Mouse (Mus musculus) CH12.LX (cell line): ENCODE measurements around the gene Ift20. TPM values are rescaled to one million over a fixed set of nuclear protein-coding genes. Genes with fewer than 3 reads are reported as not detected.

Experiments
- DNase-seq: peaks from one replicate; pipeline ENCODE4 v3.0.0-alpha.2; 2013; ENCODE audit errors: extremely low read depth
- H3K27ac ChIP-seq: 2 replicates; pipeline ENCODE4 v1.5.1; 2012; ENCODE audit warnings: low read depth, mild to moderate bottlenecking, control low read depth, moderate library complexity; ENCODE audit not compliant: insufficient read depth
- H3K27me3 ChIP-seq: replicated peaks from 2 replicates; pipeline ENCODE3; 2012; ENCODE audit warnings: inconsistent platforms
- H3K36me3 ChIP-seq, 2 experiments: replicated peaks in 1 of 2; 2 replicates each; pipeline versions ENCODE3 to v1.6.1; 2012; ENCODE audit warnings: inconsistent platforms in 1 of 2, low read length in 1 of 2, mild to moderate bottlenecking in 1 of 2, mixed read lengths in 1 of 2, moderate library complexity in 1 of 2; ENCODE audit not compliant: control insufficient read depth in 1 of 2, insufficient read depth in 1 of 2
- H3K4me1 ChIP-seq, 2 experiments: 2 replicates each; pipeline ENCODE4 v1.6.1; 2012; ENCODE audit warnings: inconsistent platforms in 1 of 2, moderate library complexity in 1 of 2; ENCODE audit not compliant: insufficient read depth in 2 of 2, control insufficient read depth in 1 of 2
- H3K4me2 ChIP-seq: 2 replicates; pipeline ENCODE4 v1.6.1; 2012; ENCODE audit warnings: low read depth, mild to moderate bottlenecking, control low read depth; ENCODE audit not compliant: poor library complexity, insufficient read depth, severe bottlenecking
- H3K4me3 ChIP-seq, 3 experiments: fragments of 150-350 bp in 1 of 3; sonication (generic) in 1 of 3; replicated peaks in 1 of 3; 2 replicates each; pipeline versions ENCODE3 to v1.5.1; 2011 to 2012; ENCODE audit warnings: low read depth in 2 of 3, low read length in 2 of 3, mild to moderate bottlenecking in 2 of 3, moderate library complexity in 2 of 3, control low read depth in 1 of 3, improper control_type of control experiment in 1 of 3, inconsistent platforms in 1 of 3, mixed read lengths in 1 of 3; ENCODE audit not compliant: poor library complexity in 1 of 3
- H3K79me2 ChIP-seq: replicated peaks from 2 replicates; pipeline ENCODE4 v1.6.1; 2012; ENCODE audit warnings: mild to moderate bottlenecking, moderate library complexity; ENCODE audit not compliant: control insufficient read depth, poor library complexity, insufficient read depth, severe bottlenecking; ENCODE audit errors: extremely low read depth
- H3K9ac ChIP-seq: 2 replicates; pipeline ENCODE4 v1.6.1; 2012; ENCODE audit warnings: low read depth, mild to moderate bottlenecking, control low read depth, moderate library complexity; ENCODE audit not compliant: insufficient read depth
- H3K9me3 ChIP-seq: replicated peaks from 2 replicates; pipeline ENCODE3; 2012; ENCODE audit warnings: low read length, inconsistent platforms, mixed read lengths
- BHLHE40 ChIP-seq: IDR thresholded peaks from 2 replicates; pipeline ENCODE4 v1.6.1; 2011; ENCODE audit warnings: mild to moderate bottlenecking, low read depth, low read length, improper control_type of control experiment
- CHD1 ChIP-seq: IDR thresholded peaks from 2 replicates; pipeline ENCODE4 v1.6.1; 2012; ENCODE audit warnings: low read depth, low read length, improper control_type of control experiment, inconsistent platforms
- CHD2 ChIP-seq: IDR thresholded peaks from 2 replicates; pipeline ENCODE4 v1.6.1; 2011; ENCODE audit warnings: low read length, improper control_type of control experiment
- CTCF ChIP-seq, 2 experiments: IDR thresholded peaks in 1 of 2; conservative IDR thresholded peaks in 1 of 2; 2 replicates each; pipeline ENCODE4 v1.5.1; 2011 to 2012; ENCODE audit warnings: low read depth in 2 of 2, low read length in 2 of 2, improper control_type of control experiment in 1 of 2, inconsistent platforms in 1 of 2, mild to moderate bottlenecking in 1 of 2, moderate library complexity in 1 of 2
- E2F4 ChIP-seq: IDR thresholded peaks from 2 replicates; pipeline ENCODE4 v1.6.1; 2011; ENCODE audit warnings: low read depth, low read length, improper control_type of control experiment; ENCODE audit not compliant: insufficient replicate concordance
- ELF1 ChIP-seq: IDR thresholded peaks from 2 replicates; pipeline ENCODE4 v1.6.1; 2014; ENCODE audit warnings: low read depth, mild to moderate bottlenecking, inconsistent platforms, low read length, improper control_type of control experiment
- ETS1 ChIP-seq: conservative IDR thresholded peaks from 2 replicates; pipeline ENCODE4 v1.6.1; 2012; ENCODE audit warnings: low read depth, mild to moderate bottlenecking, inconsistent platforms, low read length, improper control_type of control experiment, moderate library complexity
- GABPA ChIP-seq: IDR thresholded peaks from 2 replicates; pipeline ENCODE4 v1.6.1; 2012; ENCODE audit warnings: low read depth, low read length, improper control_type of control experiment, inconsistent platforms; ENCODE audit not compliant: insufficient replicate concordance
- HCFC1 ChIP-seq: IDR thresholded peaks from 2 replicates; pipeline ENCODE4 v1.6.1; 2012; ENCODE audit warnings: low read depth, mild to moderate bottlenecking, inconsistent platforms, low read length, improper control_type of control experiment
- IRF4 ChIP-seq: IDR thresholded peaks from 2 replicates; pipeline ENCODE4 v1.6.1; 2014; ENCODE audit warnings: low read depth, mild to moderate bottlenecking, inconsistent platforms, low read length, improper control_type of control experiment
- JUN ChIP-seq: IDR thresholded peaks from 2 replicates; pipeline ENCODE4 v1.6.1; 2011; ENCODE audit warnings: low read depth, mild to moderate bottlenecking, low read length, improper control_type of control experiment, moderate library complexity; ENCODE audit not compliant: insufficient read depth
- KAT2A ChIP-seq: IDR thresholded peaks from 2 replicates; pipeline ENCODE4 v1.6.1; 2012; ENCODE audit warnings: low read length, improper control_type of control experiment, inconsistent platforms; ENCODE audit not compliant: insufficient replicate concordance
- MAFK ChIP-seq: IDR thresholded peaks from 2 replicates; pipeline ENCODE4 v1.6.1; 2011; ENCODE audit warnings: low read length, improper control_type of control experiment; ENCODE audit not compliant: insufficient replicate concordance
- MYC ChIP-seq: IDR thresholded peaks from 2 replicates; pipeline ENCODE4 v1.6.1; 2011; ENCODE audit warnings: low read depth, mild to moderate bottlenecking, improper control_type of control experiment, low read length
- NELFE ChIP-seq: IDR thresholded peaks from 2 replicates; pipeline ENCODE4 v1.6.1; 2011; ENCODE audit warnings: low read depth, low read length, improper control_type of control experiment
- RAD21 ChIP-seq: IDR thresholded peaks from 2 replicates; pipeline ENCODE4 v1.6.1; 2011; ENCODE audit warnings: low read depth, mild to moderate bottlenecking, low read length, improper control_type of control experiment, moderate library complexity
- RCOR1 ChIP-seq: conservative IDR thresholded peaks from 2 replicates; pipeline ENCODE4 v1.6.1; 2012; ENCODE audit warnings: low read depth, mild to moderate bottlenecking, inconsistent platforms, low read length, improper control_type of control experiment
- SIN3A ChIP-seq: IDR thresholded peaks from 2 replicates; pipeline ENCODE4 v1.6.1; 2012; ENCODE audit warnings: low read length, improper control_type of control experiment, inconsistent platforms
- SMC3 ChIP-seq: IDR thresholded peaks from 2 replicates; pipeline ENCODE4 v1.6.1; 2011; ENCODE audit warnings: low read depth, low read length, improper control_type of control experiment
- TBP ChIP-seq: conservative IDR thresholded peaks from 2 replicates; pipeline ENCODE4 v1.6.1; 2011; ENCODE audit warnings: low read depth, low read length, improper control_type of control experiment
- TCF12 ChIP-seq: IDR thresholded peaks from 2 replicates; pipeline ENCODE4 v1.6.1; 2014; ENCODE audit warnings: low read depth, mild to moderate bottlenecking, inconsistent platforms, low read length, improper control_type of control experiment
- UBTF ChIP-seq: IDR thresholded peaks from 2 replicates; pipeline ENCODE4 v1.6.1; 2012; ENCODE audit warnings: low read depth, mild to moderate bottlenecking, inconsistent platforms, low read length, improper control_type of control experiment, moderate library complexity
- USF1 ChIP-seq: IDR thresholded peaks from 2 replicates; pipeline ENCODE4 v1.6.1; 2014; ENCODE audit warnings: low read depth, mild to moderate bottlenecking, inconsistent platforms, low read length, improper control_type of control experiment
- ZC3H11A ChIP-seq: IDR thresholded peaks from 2 replicates; pipeline ENCODE4 v1.6.1; 2012; ENCODE audit warnings: low read depth, mild to moderate bottlenecking, inconsistent platforms, low read length, improper control_type of control experiment
- ZKSCAN1 ChIP-seq: IDR thresholded peaks from 2 replicates; pipeline ENCODE4 v1.6.1; 2012; ENCODE audit warnings: low read depth, inconsistent platforms, low read length, improper control_type of control experiment, borderline replicate concordance
- ZMIZ1 ChIP-seq: IDR thresholded peaks from 2 replicates; pipeline ENCODE4 v1.6.1; 2012; ENCODE audit warnings: low read depth, mild to moderate bottlenecking, inconsistent platforms, low read length, improper control_type of control experiment
- ZNF384 ChIP-seq: IDR thresholded peaks from 2 replicates; pipeline ENCODE4 v1.6.1; 2012; ENCODE audit warnings: low read depth, low read length, improper control_type of control experiment, inconsistent platforms
- dilution Hi-C: fragments of 300-500 bp; cut with MboI; formaldehyde crosslinking; loops from 2 replicates; pipeline ENCODE4 v1.14.3; 2020; ENCODE audit warnings: low sequenced_read_pairs; ENCODE audit not compliant: extremely low pct_unique_long_range_greater_than_20kb, extremely low pct_ligation_motif_present
- in situ Hi-C: fragments of 300-500 bp; cut with MboI; formaldehyde crosslinking; loops from 3 replicates; pipeline ENCODE4 v1.14.3; 2019; ENCODE audit warnings: low sequenced_read_pairs, low pct_ligation_motif_present, low pct_unique_long_range_greater_than_20kb, mixed read lengths
- polyA plus RNA-seq: library from polyadenylated mRNA; unstranded; fragments of >175 nt; gene quantifications from 2 replicates; pipeline ENCODE4 v1.2.1, GENCODE M21; 2012; ENCODE audit warnings: low read depth; ENCODE audit not compliant: insufficient read length
- total RNA-seq, 2 experiments: library from RNA; depleted of rRNA; stranded (reverse); fragments of 300-350 nt in 1 of 2; fragments of >200 nt in 1 of 2; gene quantifications; 2 replicates each; pipeline ENCODE4 v1.2.3; 2012 to 2014

Gene Ift20
- total and polyA plus RNA-seq, 3 experiments, result 124 to 151 (median 136) TPM

- in situ Hi-C loops (no loop called here), dilution Hi-C loops (no loop called here)
- Histone ChIP-seq H3K27me3 (no peaks in the 10 kb centered on the region), H3K9ac (peak overlapping the region; percentile 58), H3K4me3 (peak overlapping the region; percentile 60 to 86 (median 83)), H3K4me1 (peaks cover 10 to 45% of the 10 kb centered on the region in 2 experiments), H3K9me3 (peaks cover 14% of the 10 kb centered on the region), H3K36me3 (peaks cover 3 to 24% of the 10 kb centered on the region in 2 experiments), H3K27ac (no peak overlapping the region), H3K79me2 (peaks cover 55% of the 10 kb centered on the region), H3K4me2 (peak overlapping the region; percentile 94)
- DNase-seq, result no peak
- TF ChIP-seq MYC (0 out of 2 replicates have a peak, but pooled peaks have one; percentile 9), CHD1 (0 out of 2 replicates have a peak, but pooled peaks have one; percentile 6), E2F4 (0 out of 2 replicates have a peak, but pooled peaks have one; percentile 5), RCOR1 (no peak), JUN (no peak), BHLHE40 (no peak)
Observed at GRCm38 (mm10) chr11:78549491-78549987, 13.4 kb downstream of the Ift20 start.

GRCm38 (mm10) chr11:78550168-78551058 lies 14.3 kb downstream of the Ift20 start, which contains the start of gene Tmem97:
Gene Tmem97 (minus strand): TSS chr11:78550777.
- dilution Hi-C loops (no loop called here), in situ Hi-C loops (loop anchor here (25.0 kb wide), 1 partner anchor 662 kb away; no protein-coding TSS in a partner anchor)
- H3K4me1 ChIP-seq, result peaks cover 6 to 36% of the 10 kb centered on the region in 2 experiments
- H3K4me3 ChIP-seq, result peak within 1 kb of the TSS; percentile 60 to 86 (median 83)
- peaks cover 46% of the 10 kb centered on the region for H3K79me2 ChIP-seq
- peak within 1 kb of the TSS; percentile 94 for H3K4me2 ChIP-seq
- peaks cover 3 to 15% of the 10 kb centered on the region in 2 experiments for H3K36me3 ChIP-seq
- peak within 1 kb of the TSS; percentile 61 for H3K9ac ChIP-seq
- DNase-seq, result peak; percentile 99
- no peaks in the 10 kb centered on the region for H3K27me3 ChIP-seq
- peaks cover 14% of the 10 kb centered on the region for H3K9me3 ChIP-seq
- H3K27ac ChIP-seq, result peak within 1 kb of the TSS; percentile 50
- TF ChIP-seq SIN3A (peak; percentile 97), ZKSCAN1 (no peak), CTCF (conservative IDR thresholded peaks at IDR 0.05 in 1 of 2, IDR thresholded peaks at IDR 0.05 in 1 of 2; ENCODE audit: low read depth in 2 of 2, low read length in 2 of 2) (no peak; a peak in 1 of 4 replicates), HCFC1 (peak; percentile 69), ZNF384 (no peak; the same call in 1 of the 2 replicates), UBTF (peak; percentile 62; the same call in 1 of the 2 replicates), RAD21 (no peak; the same call in 1 of the 2 replicates), ZC3H11A (no peak), KAT2A (peak; percentile 77; the same call in 1 of the 2 replicates), IRF4 (0 out of 2 replicates have a peak, but pooled peaks have one; percentile 6), SMC3 (no peak), GABPA (no peak), MAFK (no peak), ZMIZ1 (peak; percentile 90), CHD1 (peak; percentile 20; the same call in 1 of the 2 replicates), USF1 (peak; percentile 86), E2F4 (no peak), TBP (peak; percentile 79; the same call in 1 of the 2 replicates), MYC (peak; percentile 85; the same call in 1 of the 2 replicates), JUN (no peak), ELF1 (peak; percentile 67), NELFE (peak; percentile 93), TCF12 (peak; percentile 93), CHD2 (peak; percentile 97), ETS1 (0 out of 2 replicates have a peak, but pooled peaks have one; percentile 9)
